Mouse (Mus musculus): ENCODE measurements around the gene Tfb1m. TPM values are rescaled to one million over a fixed set of nuclear protein-coding genes. Genes with fewer than 3 reads are reported as not detected.
A peak's percentile ranks its signal among the peaks of the same experiment; 100 is the strongest.

Tfb1m gene
- total RNA-seq, 2 experiments from 2014 or later = 13.8 to 16.7 TPM

GRCm38 (mm10) chr17:3516406-3516805 is 41.2 kb downstream of the Tfb1m start:
- peak; percentile 17; the same call in 1 of the 2 replicates for ATAC-seq (replicated peaks; ENCODE audit: poor library complexity, severe bottlenecking)

GRCm38 (mm10) chr17:3515851-3516250 is 41.7 kb downstream of the Tfb1m start:
- no peak for ATAC-seq (replicated peaks; ENCODE audit: poor library complexity, severe bottlenecking)

GRCm38 (mm10) chr17:3514316-3514715 is 43.3 kb downstream of the Tfb1m start:
- no peak for ATAC-seq (replicated peaks; ENCODE audit: poor library complexity, severe bottlenecking)

- ATAC-seq (replicated peaks; ENCODE audit: poor library complexity, severe bottlenecking) = peak; percentile 94
These were observed 47.7 kb downstream of the Tfb1m start for GRCm38 (mm10) chr17:3509841-3510240.

- peak; percentile 74 for ATAC-seq (replicated peaks; ENCODE audit: poor library complexity, severe bottlenecking)
These were observed 51.1 kb downstream of the Tfb1m start for GRCm38 (mm10) chr17:3506508-3506907.

GRCm38 (mm10) chr17:3505711-3506110 is 51.9 kb downstream of the Tfb1m start:
- no peak for ATAC-seq (replicated peaks; ENCODE audit: poor library complexity, severe bottlenecking)

- no peak for ATAC-seq (replicated peaks; ENCODE audit: poor library complexity, severe bottlenecking)
These were observed 56.6 kb downstream of the Tfb1m start for GRCm38 (mm10) chr17:3500936-3501335.

GRCm38 (mm10) chr17:3500076-3500475 is 57.5 kb downstream of the Tfb1m start:
- ATAC-seq (replicated peaks; ENCODE audit: poor library complexity, severe bottlenecking) = no peak

- no peak for ATAC-seq (replicated peaks; ENCODE audit: poor library complexity, severe bottlenecking)
These were observed 58.1 kb downstream of the Tfb1m start for GRCm38 (mm10) chr17:3499468-3499867.

GRCm38 (mm10) chr17:3498580-3498979 is 59.0 kb downstream of the Tfb1m start:
- no peak for ATAC-seq (replicated peaks; ENCODE audit: poor library complexity, severe bottlenecking)

GRCm38 (mm10) chr17:3498086-3498485 is 59.5 kb downstream of the Tfb1m start:
- ATAC-seq (replicated peaks; ENCODE audit: poor library complexity, severe bottlenecking) = peak; percentile 91

GRCm38 (mm10) chr17:3496080-3496479 is 61.5 kb downstream of the Tfb1m start:
- no peak for ATAC-seq (replicated peaks; ENCODE audit: poor library complexity, severe bottlenecking)

GRCm38 (mm10) chr17:3495576-3495975 is 62.0 kb downstream of the Tfb1m start:
- ATAC-seq (replicated peaks; ENCODE audit: poor library complexity, severe bottlenecking) = no peak

GRCm38 (mm10) chr17:3491667-3492066 is 65.9 kb downstream of the Tfb1m start:
- no peak for ATAC-seq (replicated peaks; ENCODE audit: poor library complexity, severe bottlenecking)

GRCm38 (mm10) chr17:3491065-3491464 is 66.5 kb downstream of the Tfb1m start:
- peak; percentile 62 for ATAC-seq (replicated peaks; ENCODE audit: poor library complexity, severe bottlenecking)

GRCm38 (mm10) chr17:3490216-3490895 is 67.2 kb downstream of the Tfb1m start:
- peak; percentile 81 for ATAC-seq (replicated peaks; ENCODE audit: poor library complexity, severe bottlenecking)

GRCm38 (mm10) chr17:3487721-3488601 is 69.6 kb downstream of the Tfb1m start:
- ATAC-seq (replicated peaks; ENCODE audit: poor library complexity, severe bottlenecking) = 0 out of 2 replicates have a peak, but pooled peaks have one; percentile 18

GRCm38 (mm10) chr17:3487211-3487610 is 70.4 kb downstream of the Tfb1m start:
- no peak for ATAC-seq (replicated peaks; ENCODE audit: poor library complexity, severe bottlenecking)

- ATAC-seq (replicated peaks; ENCODE audit: poor library complexity, severe bottlenecking) = no peak
These were observed 71.7 kb downstream of the Tfb1m start for GRCm38 (mm10) chr17:3485851-3486250.

- ATAC-seq (replicated peaks; ENCODE audit: poor library complexity, severe bottlenecking) = no peak
These were observed 74.5 kb downstream of the Tfb1m start for GRCm38 (mm10) chr17:3483091-3483490.
